Mouse (Mus musculus) cerebellum, adult 11-12 months (tissue): ENCODE measurements at regions not wholly inside any gene's neighbourhood (a gene's known extent, or its start where the extent isn't known, plus 50 kb on each side); places are given as distances from the start of the nearest gene placed in this dataset.
"Not testable (repeated sequence)": the region's sequence is repeated elsewhere in the genome, so short reads cannot be mapped to it uniquely, and the experiment has no call there.

Source experiments
- DNase-seq: peaks from one replicate; pipeline ENCODE4 v3.0.0; 2022

DNA sequence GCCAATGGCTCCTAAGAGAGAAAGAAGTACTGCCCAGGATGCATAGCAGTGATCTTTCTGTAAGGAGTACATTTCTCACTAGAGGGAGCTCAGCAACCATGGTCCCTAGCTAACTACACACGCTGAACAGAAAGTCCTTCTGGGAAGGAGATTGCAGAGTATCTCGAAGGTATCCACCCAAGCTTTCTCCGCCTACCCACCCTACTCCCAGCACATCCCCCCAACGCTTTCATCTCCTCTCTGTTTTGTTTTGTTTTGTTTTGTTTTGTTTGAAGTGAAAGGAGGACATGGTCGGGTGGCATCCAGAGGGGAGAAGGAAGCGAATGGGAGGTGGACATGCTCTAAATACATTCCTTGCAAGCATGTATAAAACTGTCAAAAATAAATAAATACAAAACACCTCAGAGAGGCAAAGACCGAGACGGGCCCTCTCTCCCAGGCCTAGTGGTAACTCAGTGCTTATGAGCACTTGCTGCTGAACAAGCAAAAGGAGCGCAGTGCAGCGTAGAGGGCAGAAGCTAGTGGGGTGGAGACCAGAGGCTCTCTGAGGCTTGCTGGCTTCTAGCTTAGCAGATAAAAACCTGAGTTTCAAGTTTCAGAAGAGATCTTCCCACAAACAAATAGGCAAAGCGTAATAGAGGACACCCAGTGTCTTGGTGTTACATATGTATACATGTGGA is 83.9 kb upstream of the Gcfc2 start:
- DNase-seq: no peak

DNA sequence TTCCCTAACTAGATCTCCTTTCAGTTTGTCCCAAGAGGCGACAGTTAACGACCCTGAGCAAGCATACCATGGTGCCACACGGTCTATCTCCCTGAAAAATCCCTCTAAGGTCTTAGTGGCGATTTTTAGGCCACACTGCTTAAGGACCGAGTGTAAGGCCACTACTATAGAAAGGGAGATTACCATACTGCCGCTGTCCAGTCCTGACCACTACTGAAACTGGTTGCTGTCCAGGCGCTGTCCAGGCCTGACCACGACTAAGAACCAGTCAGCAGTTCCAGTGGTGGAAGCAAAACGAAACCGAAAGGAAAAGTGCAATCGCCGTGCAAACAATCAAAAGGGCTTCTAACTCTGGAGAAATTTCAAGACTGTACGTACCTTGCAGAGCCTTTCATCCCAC is 55.3 kb upstream of the Gcfc2 start:
- not testable (repeated sequence) for DNase-seq
